21 mouse cellular contexts compared by ENCODE assay signal in genomic region chr4:47150806-47151205, GRCm38 (mm10). TPM values are rescaled to one million over a fixed set of nuclear protein-coding genes. Genes with fewer than 3 reads are reported as not detected.
A peak's percentile ranks its signal among the peaks of the same experiment; 100 is the strongest.
DNase-seq lines count a peak whose midpoint lies in the region; ATAC-seq and TF ChIP-seq lines count a peak whose summit lies in the region.
"Had no signal": no experiment of that assay in that cellular context is flagged by ENCODE, and none has a peak within 500 bp of the region (broad histone marks: within the 10 kb centered on the region; RNA-seq: fewer than 3 reads in every experiment).

No protein-coding gene starts in this region.

- intact Hi-C loops in gastrocnemius, adult 2 months (cut with DNase I) = no loop called here

- no peaks in the 10 kb centered on the region for H3K27me3 ChIP-seq in intestine, embryonic 15.5 days (replicated peaks)
- no peaks in the 10 kb centered on the region for H3K27me3 ChIP-seq in intestine, postnatal 0 days (replicated peaks; ENCODE audit: control insufficient read depth, insufficient read depth, low read length)
- H3K27me3 ChIP-seq in stomach, embryonic 16.5 days (ENCODE audit: control insufficient read depth, insufficient read depth, low read length) = no peaks in the 10 kb centered on the region
- no peaks in the 10 kb centered on the region for H3K27me3 ChIP-seq in liver, embryonic 12.5 days (replicated peaks)
- H3K27me3 ChIP-seq: forebrain, embryonic 15.5 days; heart, embryonic 12.5 days; hindbrain, embryonic 13.5 days had no signal

- H3K4me3 ChIP-seq in gastrocnemius, adult 2 months = no peak overlapping the region
- H3K4me3 ChIP-seq in intestine, embryonic 15.5 days (replicated peaks) = no peak overlapping the region
- no peak overlapping the region for H3K4me3 ChIP-seq in intestine, postnatal 0 days (ENCODE audit: low read depth, low read length)
- H3K4me3 ChIP-seq in embryonic fibroblast, embryonic 13.5 days (ENCODE audit: insufficient read depth, low read length) = no peak overlapping the region
- H3K4me3 ChIP-seq in stomach, embryonic 16.5 days (replicated peaks; ENCODE audit: low read length) = no peak overlapping the region
- H3K4me3 ChIP-seq in liver, embryonic 12.5 days = no peak overlapping the region
- H3K4me3 ChIP-seq: embryonic facial prominence, embryonic 10.5 days; erythroblast, embryonic 14.5 days; forebrain, embryonic 15.5 days; heart, embryonic 12.5 days; hindbrain, embryonic 13.5 days had no signal

- peaks cover 4% of the 10 kb centered on the region; the same call in 1 of the 2 replicates for H3K4me1 ChIP-seq in intestine, embryonic 15.5 days (replicated peaks)
- H3K4me1 ChIP-seq in intestine, postnatal 0 days (replicated peaks; ENCODE audit: control insufficient read depth, insufficient read depth, low read length) = peaks cover 8% of the 10 kb centered on the region
- H3K4me1 ChIP-seq in embryonic fibroblast, embryonic 13.5 days (ENCODE audit: control insufficient read depth, insufficient read depth, low read length) = peaks cover 6% of the 10 kb centered on the region; the same call in 1 of the 2 replicates
- H3K4me1 ChIP-seq in stomach, embryonic 16.5 days (ENCODE audit: control insufficient read depth, insufficient read depth, low read length) = peaks cover 13% of the 10 kb centered on the region
- no peaks in the 10 kb centered on the region for H3K4me1 ChIP-seq in liver, embryonic 12.5 days
- H3K4me1 ChIP-seq: forebrain, embryonic 15.5 days; hindbrain, embryonic 13.5 days had no signal

- ATAC-seq in intestine, embryonic 15.5 days = no peak
- ATAC-seq in intestine, postnatal 0 days = no peak
- ATAC-seq in stomach, embryonic 16.5 days (ENCODE audit: insufficient read depth, low FRiP score) = no peak
- ATAC-seq in liver, embryonic 12.5 days = no peak
- ATAC-seq: CD4-positive, CD25-positive, alpha-beta regulatory T cell, adult 4 months; forebrain, embryonic 15.5 days; hindbrain, postnatal 0 days had no signal

- DNase-seq in gastrocnemius, adult 2 months = no peak
- DNase-seq in gastrocnemius, postnatal 10 days = no peak
- DNase-seq: adrenal gland, adult 8-10 months; adrenal gland, postnatal 36 days; B cell, adult 2 months; cerebellum, adult 2 months; cerebellum, postnatal 10 days had no signal

- WGBS in intestine, embryonic 15.5 days = 84% methylated on average over 3 of the region's 3 CpGs
- 83% methylated on average over 3 of the region's 3 CpGs for WGBS in intestine, postnatal 0 days
- WGBS in stomach, embryonic 16.5 days = 95% methylated on average over 3 of the region's 3 CpGs
- 79% methylated on average over 3 of the region's 3 CpGs for WGBS in liver, embryonic 12.5 days (ENCODE audit: insufficient replicate concordance)

- no peaks in the 10 kb centered on the region for H3K9me3 ChIP-seq in intestine, embryonic 15.5 days
- H3K9me3 ChIP-seq in intestine, postnatal 0 days (ENCODE audit: control insufficient read depth) = no peaks in the 10 kb centered on the region
- H3K9me3 ChIP-seq in stomach, embryonic 16.5 days (replicated peaks; ENCODE audit: control insufficient read depth, low read length) = no peaks in the 10 kb centered on the region
- H3K9me3 ChIP-seq in liver, embryonic 12.5 days (replicated peaks) = no peaks in the 10 kb centered on the region
- H3K9me3 ChIP-seq: embryonic facial prominence, embryonic 10.5 days; forebrain, embryonic 15.5 days; heart, embryonic 12.5 days; hindbrain, embryonic 13.5 days had no signal

- H3K27ac ChIP-seq in gastrocnemius, adult 2 months = peak overlapping the region; percentile 66
- 0 out of 2 replicates have a peak overlapping the region, but pooled peaks have one; percentile 24 for H3K27ac ChIP-seq in intestine, embryonic 15.5 days
- no peak overlapping the region for H3K27ac ChIP-seq in intestine, postnatal 0 days (ENCODE audit: low read depth, low read length)
- H3K27ac ChIP-seq in embryonic fibroblast, embryonic 13.5 days (ENCODE audit: insufficient read depth, low read length) = peak overlapping the region; percentile 75; the same call in 1 of the 2 replicates
- peak overlapping the region; percentile 75; the same call in 1 of the 2 replicates for H3K27ac ChIP-seq in stomach, embryonic 16.5 days (ENCODE audit: low read length)
- no peak overlapping the region for H3K27ac ChIP-seq in liver, embryonic 12.5 days
- H3K27ac ChIP-seq: embryonic facial prominence, embryonic 10.5 days; forebrain, embryonic 15.5 days; hindbrain, embryonic 13.5 days; hindbrain, postnatal 0 days had no signal

- TF ChIP-seq CTCF in gastrocnemius, adult 2 months (IDR thresholded peaks at IDR 0.05) = no peak
- TF ChIP-seq CTCF in intestine, postnatal 0 days (IDR thresholded peaks at IDR 0.05; ENCODE audit: low read depth) = no peak
- TF ChIP-seq CTCF in embryonic fibroblast, embryonic 13.5 days (IDR thresholded peaks at IDR 0.05; ENCODE audit: borderline replicate concordance, insufficient read depth, low read length) = no peak

- H3K9ac ChIP-seq in intestine, embryonic 15.5 days = no peak overlapping the region
- H3K9ac ChIP-seq in intestine, postnatal 0 days (ENCODE audit: low read depth, low read length) = no peak overlapping the region
- H3K9ac ChIP-seq in stomach, embryonic 16.5 days (ENCODE audit: low read length) = no peak overlapping the region
- H3K9ac ChIP-seq in liver, embryonic 12.5 days = no peak overlapping the region
- H3K9ac ChIP-seq: forebrain, embryonic 15.5 days; heart, embryonic 12.5 days; hindbrain, embryonic 13.5 days had no signal

- TF ChIP-seq POLR2A in embryonic fibroblast, embryonic 13.5 days (IDR thresholded peaks at IDR 0.05; ENCODE audit: low read depth, low read length) = no peak

- no peaks in the 10 kb centered on the region for H3K36me3 ChIP-seq in intestine, embryonic 15.5 days
- no peaks in the 10 kb centered on the region for H3K36me3 ChIP-seq in intestine, postnatal 0 days (ENCODE audit: control insufficient read depth, insufficient read depth)
- no peaks in the 10 kb centered on the region for H3K36me3 ChIP-seq in stomach, embryonic 16.5 days (ENCODE audit: control insufficient read depth, insufficient read depth, low read length)
- H3K36me3 ChIP-seq in liver, embryonic 12.5 days = no peaks in the 10 kb centered on the region
- H3K36me3 ChIP-seq: embryonic facial prominence, embryonic 10.5 days; forebrain, embryonic 15.5 days; G1E; heart, embryonic 12.5 days; hindbrain, embryonic 13.5 days had no signal

- no peak overlapping the region for H3K4me2 ChIP-seq in intestine, embryonic 15.5 days (replicated peaks)
- H3K4me2 ChIP-seq in intestine, postnatal 0 days (replicated peaks; ENCODE audit: low read depth) = no peak overlapping the region
- H3K4me2 ChIP-seq in stomach, embryonic 16.5 days (ENCODE audit: low read depth, low read length) = no peak overlapping the region
- H3K4me2 ChIP-seq in liver, embryonic 12.5 days = no peak overlapping the region
- H3K4me2 ChIP-seq: forebrain, embryonic 15.5 days; heart, embryonic 12.5 days; hindbrain, embryonic 13.5 days had no signal

RNA-seq across cellular contexts. Expression of gene Col15a1, which starts 57.2 kb away (rescaled TPM):
- 10 to 100 TPM; 19.5 to 37.8 TPM for total RNA-seq in gastrocnemius, adult 2 months (2021)
- total RNA-seq in gastrocnemius, postnatal 10 days (2021) = 100 to 1,000 TPM; 332 to 359 TPM
- polyA plus RNA-seq in intestine, embryonic 15.5 days (2015; fragmentation: Nextera tagmentation; extraction: Ambion mirVana) = 15.5 and 16.0 TPM in 2 replicates
- 13.0 and 13.1 TPM in 2 replicates for polyA plus RNA-seq in intestine, postnatal 0 days (2015; fragmentation: Nextera tagmentation; extraction: Ambion mirVana)
- 24.2 and 41.0 TPM in 2 replicates for polyA plus RNA-seq in embryonic fibroblast, embryonic 13.5 days (2011; ENCODE audit: insufficient read length, low read depth, missing spikeins)
- polyA plus RNA-seq in stomach, embryonic 16.5 days (2015; fragmentation: Nextera tagmentation; extraction: Ambion mirVana) = 34.0 and 38.3 TPM in 2 replicates
- polyA plus RNA-seq in liver, embryonic 12.5 days (2016; fragmentation: Nextera tagmentation; extraction: Ambion mirVana) = 0.14 and 0.33 TPM in 2 replicates
- total RNA-seq: hematopoietic stem cell, adult 5-6 weeks had no signal
- polyA plus RNA-seq: erythroblast, embryonic 14.5 days; G1E had no signal

RNA-seq across cellular contexts. Expression of gene Galnt12, which starts 59.1 kb away (rescaled TPM):
- under 1 TPM in 1 of 2 experiments, not detected in 1; 0.17 TPM for total RNA-seq in gastrocnemius, adult 2 months (2021)
- under 1 TPM; 0.72 to 0.73 TPM for total RNA-seq in gastrocnemius, postnatal 10 days (2021)
- polyA plus RNA-seq in intestine, embryonic 15.5 days (2015; fragmentation: Nextera tagmentation; extraction: Ambion mirVana) = 21.5 and 23.7 TPM in 2 replicates
- polyA plus RNA-seq in intestine, postnatal 0 days (2015; fragmentation: Nextera tagmentation; extraction: Ambion mirVana) = 16.5 and 19.2 TPM in 2 replicates
- polyA plus RNA-seq in embryonic fibroblast, embryonic 13.5 days (2011; ENCODE audit: insufficient read length, low read depth, missing spikeins) = 1.3 and 2.4 TPM in 2 replicates
- 30.7 and 38.4 TPM in 2 replicates for polyA plus RNA-seq in stomach, embryonic 16.5 days (2015; fragmentation: Nextera tagmentation; extraction: Ambion mirVana)
- 0.63 and 0.68 TPM in 2 replicates for polyA plus RNA-seq in liver, embryonic 12.5 days (2016; fragmentation: Nextera tagmentation; extraction: Ambion mirVana)
- total RNA-seq: G1E had no signal
- polyA plus RNA-seq: erythroblast, embryonic 14.5 days; G1E had no signal

Comparison
In these comparisons a context has a peak if more than half of its experiments do, and no peak if none do; other contexts are left out.
1. H3K27ac ChIP-seq: peak in gastrocnemius, adult 2 months (single experiment), intestine, embryonic 15.5 days (single experiment), embryonic fibroblast, embryonic 13.5 days (single experiment) and stomach, embryonic 16.5 days (single experiment); none in intestine, postnatal 0 days (single experiment) and liver, embryonic 12.5 days (single experiment).
2. RNA of gene Col15a1, which starts 57.2 kb away (polyA plus RNA-seq): 24.2 to 41.0 TPM in embryonic fibroblast, embryonic 13.5 days, 34.0 to 38.3 TPM in stomach, embryonic 16.5 days, 15.5 to 16.0 TPM in intestine, embryonic 15.5 days and 13.0 to 13.1 TPM in intestine, postnatal 0 days; 0.14 to 0.33 TPM in liver, embryonic 12.5 days; every median in the first group is over 10 times any median in the second.